Mouse (Mus musculus): Measurements from ENCODE around the gene Gm20708.

GRCm38 (mm10) chr11:117783089-117783488, 26.4 kb upstream of the Gm20708 start:
- TF ChIP-seq MAX (IDR thresholded peaks at IDR 0.05; ENCODE audit: low read depth) (no peak), TCF12 (IDR thresholded peaks at IDR 0.05; ENCODE audit: insufficient read depth, poor library complexity, severe bottlenecking) (no peak), POLR2AphosphoS2 (IDR thresholded peaks at IDR 0.05; ENCODE audit: insufficient read length, low read depth) (no peak), CEBPB (IDR thresholded peaks at IDR 0.05; ENCODE audit: insufficient read depth, poor library complexity, severe bottlenecking) (no peak)
